Mouse (Mus musculus): ENCODE data around the gene Phb2.

Gene Phb2

GRCm38 (mm10) chr6:124743647-124744046, 31.5 kb downstream of the Phb2 start:
- ChIA-PET CTCF (interaction anchor here in 2 of 4 experiments (0.9 to 3.4 kb wide), 4 partner anchors 14 to 41 kb away, joined by 4 to 46 read pairs (median 8); partner anchors contain the start of genes Atn1 (in 1 of the 2) and Gm45234 (in 1 of the 2)), POLR2A (interaction anchor here (0.6 to 23.3 kb wide), 31 partner anchors 12 to 422 kb away, joined by 3 to 686 read pairs (median 6); partner anchors contain the start of genes Atn1 (in 3 of the 4), Gm45234 (in 3 of the 4), Cdca3 (in 2 of the 4) and Emg1 (in 2 of the 4))

GRCm38 (mm10) chr6:124744755-124745321, 32.7 kb downstream of the Phb2 start:
- ChIA-PET CTCF (interaction anchor here (0.5 to 3.4 kb wide), 40 partner anchors 10 to 1960 kb away, joined by 3 to 46 read pairs (median 4); partner anchors contain the start of genes Gm45234 (in 3 of the 4), Emg1 (in 2 of the 4), Phb2 (in 2 of the 4) and Atn1 (in 1 of the 4)), POLR2A (interaction anchor here (0.6 to 23.3 kb wide), 92 partner anchors 12 to 470 kb away, joined by 3 to 686 read pairs (median 4); partner anchors contain the start of genes Atn1 (in 3 of the 4), Cdca3 (in 3 of the 4), Emg1 (in 3 of the 4) and Gm45234 (in 3 of the 4))

- POLR2A ChIA-PET = interaction anchor here (0.6 to 23.3 kb wide), 88 partner anchors 11 to 825 kb away, joined by 3 to 686 read pairs (median 4); partner anchors contain the start of genes Atn1 (in 3 of the 4), Cdca3 (in 3 of the 4), Emg1 (in 3 of the 4) and Gm45234 (in 3 of the 4)
- CTCF ChIA-PET = interaction anchor here (0.6 to 3.4 kb wide), 44 partner anchors 10 to 273 kb away, joined by 3 to 46 read pairs (median 4); partner anchors contain the start of genes Gm45234 (in 3 of the 4), Emg1 (in 2 of the 4), Phb2 (in 2 of the 4) and Atn1 (in 1 of the 4)
Observed at GRCm38 (mm10) chr6:124745490-124746295, 33.6 kb downstream of the Phb2 start.

- ChIA-PET CTCF (interaction anchor here (0.6 to 2.7 kb wide), 8 partner anchors 13 to 163 kb away, joined by 3 to 12 read pairs (median 4); partner anchors contain the start of genes Emg1 (in 1 of the 4) and Phb2 (in 1 of the 4)), POLR2A (interaction anchor here (0.5 to 23.3 kb wide), 21 partner anchors 11 to 1943 kb away, joined by 3 to 686 read pairs (median 8); partner anchors contain the start of genes Atn1 (in 3 of the 4), Emg1 (in 3 of the 4), Phb2 (in 3 of the 4) and Gm45234 (in 2 of the 4))
Observed at GRCm38 (mm10) chr6:124746296-124746605, 34.1 kb downstream of the Phb2 start.

GRCm38 (mm10) chr6:124746654-124747632, 34.8 kb downstream of the Phb2 start:
- ChIA-PET POLR2A (interaction anchor here (0.5 to 23.3 kb wide), 25 partner anchors 8 to 1944 kb away, joined by 3 to 686 read pairs (median 5); partner anchors contain the start of genes Atn1 (in 3 of the 4), Gm45234 (in 3 of the 4), Emg1 (in 2 of the 4) and Phb2 (in 2 of the 4)), CTCF (interaction anchor here (0.6 to 2.7 kb wide), 8 partner anchors 12 to 162 kb away, joined by 3 to 12 read pairs (median 4); partner anchors contain the start of genes Emg1 (in 1 of the 4) and Phb2 (in 1 of the 4))

GRCm38 (mm10) chr6:124750405-124750804, 38.3 kb downstream of the Phb2 start:
- ChIA-PET CTCF (no interaction called here), POLR2A (interaction anchor here in 2 of 4 experiments (1.5 to 22.3 kb wide), 4 partner anchors 7 to 180 kb away, joined by 3 to 449 read pairs (median 94); partner anchors contain the start of genes Grcc10 (in 2 of the 2), Atn1 (in 1 of the 2), Gm45234 (in 1 of the 2) and Mlf2 (in 1 of the 2))

GRCm38 (mm10) chr6:124753861-124754260, 41.7 kb downstream of the Phb2 start:
- ChIA-PET CTCF (no interaction called here), POLR2A (interaction anchor here in 3 of 4 experiments (0.9 to 22.3 kb wide), 17 partner anchors 8 to 277 kb away, joined by 3 to 449 read pairs (median 10); partner anchors contain the start of genes Grcc10 (in 3 of the 3), Eno2 (in 2 of the 3), Ptpn6 (in 2 of the 3) and Emg1 (in 1 of the 3))

GRCm38 (mm10) chr6:124755306-124755705, 43.2 kb downstream of the Phb2 start:
- ChIA-PET POLR2A (interaction anchor here (0.6 to 22.3 kb wide), 40 partner anchors 8 to 326 kb away, joined by 3 to 449 read pairs (median 8); partner anchors contain the start of genes Grcc10 (in 4 of the 4), Cdca3 (in 3 of the 4), Usp5 (in 3 of the 4) and Emg1 (in 2 of the 4)), CTCF (interaction anchor here (0.6 to 5.0 kb wide), 11 partner anchors 10 to 672 kb away, joined by 3 to 46 read pairs (median 4); partner anchors contain the start of gene Grcc10 (in 1 of the 4))

GRCm38 (mm10) chr6:124755831-124756595, 43.9 kb downstream of the Phb2 start, which contains the start of the genes Gm45234 and Atn1:
Gene Gm45234, minus strand, starts transcription at chr6:124756021.
Gene Atn1, minus strand, starts transcription at chr6:124756524.
- CTCF ChIA-PET = interaction anchor here (0.6 to 5.0 kb wide), 20 partner anchors 11 to 671 kb away, joined by 3 to 46 read pairs (median 4); partner anchors contain the start of genes C1rl (in 1 of the 4), Eno2 (in 1 of the 4) and Grcc10 (in 1 of the 4)
- POLR2A ChIA-PET = interaction anchor here (0.6 to 22.3 kb wide), 53 partner anchors 7 to 919 kb away, joined by 3 to 449 read pairs (median 5); partner anchors contain the start of genes Grcc10 (in 4 of the 4), Cdca3 (in 3 of the 4), Emg1 (in 3 of the 4) and Phb2 (in 3 of the 4)

GRCm38 (mm10) chr6:124756652-124757350, 44.7 kb downstream of the Phb2 start:
- CTCF ChIA-PET = interaction anchor here (0.5 to 5.0 kb wide), 14 partner anchors 11 to 325 kb away, joined by 3 to 46 read pairs (median 4); partner anchors contain the start of genes Eno2 (in 1 of the 4) and Grcc10 (in 1 of the 4)
- POLR2A ChIA-PET = interaction anchor here (0.6 to 22.3 kb wide), 50 partner anchors 8 to 409 kb away, joined by 3 to 449 read pairs (median 5); partner anchors contain the start of genes Emg1 (in 4 of the 4), Grcc10 (in 4 of the 4), Phb2 (in 4 of the 4) and Ptpn6 (in 3 of the 4)

GRCm38 (mm10) chr6:124757351-124757880, 45.3 kb downstream of the Phb2 start:
- POLR2A ChIA-PET = interaction anchor here (0.6 to 22.3 kb wide), 51 partner anchors 9 to 408 kb away, joined by 3 to 449 read pairs (median 5); partner anchors contain the start of genes Emg1 (in 4 of the 4), Grcc10 (in 4 of the 4), Phb2 (in 4 of the 4) and Ptpn6 (in 3 of the 4)
- CTCF ChIA-PET = interaction anchor here (0.5 to 5.0 kb wide), 12 partner anchors 11 to 310 kb away, joined by 3 to 46 read pairs (median 3); partner anchors contain the start of gene Grcc10 (in 1 of the 4)

- ChIA-PET CTCF (interaction anchor here (0.5 to 5.0 kb wide), 23 partner anchors 12 to 309 kb away, joined by 3 to 46 read pairs (median 5); partner anchors contain the start of genes Eno2 (in 1 of the 4), Grcc10 (in 1 of the 4) and Ptpn6 (in 1 of the 4)), POLR2A (interaction anchor here (0.6 to 22.3 kb wide), 65 partner anchors 9 to 560 kb away, joined by 3 to 449 read pairs (median 5); partner anchors contain the start of genes Grcc10 (in 4 of the 4), Ptpn6 (in 3 of the 4), Cdca3 (in 2 of the 4) and Emg1 (in 2 of the 4))
Observed at GRCm38 (mm10) chr6:124757909-124758848, 46.0 kb downstream of the Phb2 start.

GRCm38 (mm10) chr6:124758849-124759232, 46.7 kb downstream of the Phb2 start:
- CTCF ChIA-PET = interaction anchor here (0.6 to 5.0 kb wide), 38 partner anchors 10 to 277 kb away, joined by 3 to 46 read pairs (median 4); partner anchors contain the start of genes Grcc10 (in 2 of the 4), C1rl (in 1 of the 4), Eno2 (in 1 of the 4) and Mlf2 (in 1 of the 4)
- POLR2A ChIA-PET = interaction anchor here (0.5 to 22.3 kb wide), 62 partner anchors 8 to 559 kb away, joined by 3 to 449 read pairs (median 5); partner anchors contain the start of genes Grcc10 (in 4 of the 4), Emg1 (in 3 of the 4), Phb2 (in 3 of the 4) and Ptpn6 (in 3 of the 4)
